Mouse (Mus musculus) E14TG2a.4 (cell line): ENCODE data around the gene Tmem117.

Experiments used
- H3K27me3 ChIP-seq: 2 replicates; pipeline ENCODE4 v1.6.1; 2014; ENCODE audit warnings: low read length, control low read depth; ENCODE audit not compliant: insufficient read depth
- H3K36me3 ChIP-seq: 2 replicates; pipeline ENCODE4 v1.6.1; 2014; ENCODE audit warnings: low read length, control low read depth; ENCODE audit not compliant: insufficient read depth
- H3K4me1 ChIP-seq: replicated peaks from 2 replicates; pipeline ENCODE4 v1.6.1; 2014; ENCODE audit warnings: low read depth, low read length, control low read depth
- H3K4me3 ChIP-seq: replicated peaks from 2 replicates; pipeline ENCODE4 v1.5.1; 2014; ENCODE audit warnings: mild to moderate bottlenecking, low read length
- H3K9me3 ChIP-seq: 2 replicates; pipeline ENCODE4 v1.6.1; 2014; ENCODE audit warnings: low read length, control low read depth
- CTCF ChIP-seq: conservative IDR thresholded peaks from 2 replicates; pipeline ENCODE4 v1.5.1; 2014; ENCODE audit warnings: low read length
- NANOG ChIP-seq: IDR thresholded peaks from 2 replicates; pipeline ENCODE4 v1.6.1; 2014; ENCODE audit warnings: borderline replicate concordance, low read length, mixed read lengths
- POU5F1 ChIP-seq: IDR thresholded peaks from 2 replicates; pipeline ENCODE4 v1.6.1; 2014; ENCODE audit warnings: low read length, borderline replicate concordance

Tmem117 gene

DNA sequence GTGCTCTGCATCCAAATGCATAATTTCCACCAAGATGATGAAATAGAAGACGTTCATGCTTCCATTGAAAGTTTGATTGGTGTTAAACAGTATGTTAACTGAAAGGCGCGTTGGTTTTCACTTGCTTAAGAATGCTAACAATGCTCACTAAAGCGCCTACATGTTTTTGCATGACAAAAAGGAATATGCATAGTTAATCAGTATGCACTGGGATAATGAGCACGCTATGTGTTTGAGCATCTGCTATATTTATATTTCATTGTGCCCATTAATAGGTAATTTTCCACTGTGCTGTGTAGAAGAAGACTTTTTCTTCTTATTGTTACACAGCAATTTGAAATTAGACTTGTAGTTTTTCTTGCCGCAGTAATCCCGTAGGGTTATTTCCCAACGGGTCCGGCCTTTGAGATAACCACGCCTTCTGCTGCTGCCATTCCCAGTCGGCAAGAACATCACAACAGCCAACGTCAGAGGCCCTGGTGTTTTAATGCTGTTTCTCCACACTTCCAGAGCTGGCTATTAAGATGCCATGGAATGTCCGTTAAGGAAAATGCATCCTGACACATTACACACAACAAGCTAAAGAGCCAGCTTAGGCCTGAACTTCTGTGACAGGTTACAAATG, 399.9 kb downstream of the Tmem117 start:
- Histone ChIP-seq H3K9me3 (no peaks in the 10 kb centered on the region), H3K4me1 (no peaks in the 10 kb centered on the region), H3K4me3 (no peak overlapping the region), H3K36me3 (no peaks in the 10 kb centered on the region), H3K27me3 (no peaks in the 10 kb centered on the region)
- TF ChIP-seq NANOG, result peak; percentile 55
- no peak for TF ChIP-seq CTCF

DNA sequence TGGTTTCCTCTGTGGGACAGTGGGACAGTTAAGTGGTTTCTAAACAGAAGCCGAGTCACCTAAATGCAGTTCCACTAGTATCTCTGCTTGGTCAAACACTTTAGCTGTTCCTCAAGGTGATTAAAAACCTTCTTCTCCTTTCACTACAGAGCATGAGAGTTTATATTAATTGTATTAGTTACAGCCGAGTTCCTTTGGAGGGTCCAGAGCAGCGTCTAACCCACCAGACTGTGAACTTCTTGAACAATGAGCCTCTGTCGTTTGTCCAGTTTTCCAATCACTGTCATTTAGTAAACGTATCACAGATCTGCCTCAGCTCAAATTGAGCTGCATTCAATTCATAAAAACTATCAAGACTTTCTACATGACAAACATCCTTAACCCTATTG, 400.4 kb downstream of the Tmem117 start:
- Histone ChIP-seq H3K9me3 (no peaks in the 10 kb centered on the region), H3K36me3 (no peaks in the 10 kb centered on the region), H3K27me3 (no peaks in the 10 kb centered on the region), H3K4me3 (no peak overlapping the region), H3K4me1 (no peaks in the 10 kb centered on the region)
- TF ChIP-seq CTCF (no peak), POU5F1 (no peak), NANOG (no peak)

DNA sequence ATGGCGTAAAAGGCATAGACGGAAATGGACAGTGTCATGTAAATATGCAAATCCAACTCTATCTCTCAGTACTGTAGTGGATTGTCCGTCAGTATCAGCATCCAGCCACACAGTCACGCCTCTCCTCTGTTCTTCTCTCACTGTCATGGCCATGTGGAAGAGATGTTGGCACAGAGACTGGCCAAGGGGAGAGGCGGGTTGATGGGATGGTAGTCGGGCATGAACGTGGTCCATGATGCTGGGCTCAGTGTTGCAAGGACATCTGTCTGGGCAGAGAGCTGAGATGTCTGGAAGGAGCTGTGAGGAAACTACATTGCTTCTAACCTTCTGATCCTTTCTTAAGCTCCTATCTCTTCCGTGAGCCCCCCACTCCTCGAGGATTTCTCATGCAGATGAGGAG, 413.4 kb downstream of the Tmem117 start:
- H3K4me1 ChIP-seq, result no peaks in the 10 kb centered on the region
- H3K9me3 ChIP-seq, result no peaks in the 10 kb centered on the region
- H3K36me3 ChIP-seq, result no peaks in the 10 kb centered on the region

DNA sequence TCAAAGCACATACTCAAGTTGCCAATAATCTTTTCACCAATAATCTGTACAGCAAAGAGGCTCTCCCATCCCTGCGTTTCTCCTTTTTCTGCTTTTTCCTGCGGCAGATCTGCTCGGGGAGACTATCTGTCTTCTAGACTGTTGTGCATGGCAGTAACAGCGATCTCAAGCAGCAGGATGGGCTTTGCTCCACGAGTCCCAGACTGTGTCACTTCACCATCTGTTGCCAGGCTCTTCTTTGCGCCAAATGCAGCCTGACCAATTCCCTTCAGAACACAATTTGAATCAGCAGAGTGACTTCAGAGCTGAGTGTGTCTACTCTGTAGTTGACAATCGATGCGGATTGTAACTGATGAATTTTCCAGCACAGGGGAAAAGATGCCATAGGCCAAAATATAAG, 415.0 kb downstream of the Tmem117 start:
- Histone ChIP-seq H3K4me1 (no peaks in the 10 kb centered on the region), H3K4me3 (no peak overlapping the region), H3K9me3 (no peaks in the 10 kb centered on the region), H3K36me3 (no peaks in the 10 kb centered on the region), H3K27me3 (no peaks in the 10 kb centered on the region)
- no peak for TF ChIP-seq CTCF
- TF ChIP-seq NANOG, result no peak
- no peak for TF ChIP-seq POU5F1

More for the DNA sequence above, 413.4 kb downstream of the Tmem117 start:
- H3K4me3 ChIP-seq, result no peak overlapping the region
- no peaks in the 10 kb centered on the region for H3K27me3 ChIP-seq
- TF ChIP-seq CTCF, result no peak
- no peak for TF ChIP-seq NANOG
- no peak for TF ChIP-seq POU5F1

DNA sequence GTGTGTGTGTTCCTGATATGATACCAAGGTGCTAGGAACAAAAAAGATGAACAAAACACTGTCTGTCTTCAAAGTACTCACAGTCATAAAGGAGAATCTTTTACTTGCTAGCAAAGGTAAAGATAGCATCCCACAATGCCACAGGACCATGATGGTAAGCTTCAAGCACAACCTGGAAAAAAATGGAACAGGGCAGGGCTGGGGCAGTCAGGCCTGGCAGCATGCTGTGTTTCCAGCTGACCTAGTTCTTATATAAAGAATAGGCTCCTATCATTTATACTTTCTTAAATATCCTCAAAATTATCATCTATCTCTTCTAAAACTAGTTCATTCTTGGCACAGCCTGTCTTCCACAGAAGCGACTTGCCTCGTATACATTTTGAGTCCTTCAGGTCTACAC, 418.5 kb downstream of the Tmem117 start:
- TF ChIP-seq NANOG (no peak), POU5F1 (no peak), CTCF (no peak)
- Histone ChIP-seq H3K36me3 (no peaks in the 10 kb centered on the region), H3K4me3 (no peak overlapping the region)

DNA sequence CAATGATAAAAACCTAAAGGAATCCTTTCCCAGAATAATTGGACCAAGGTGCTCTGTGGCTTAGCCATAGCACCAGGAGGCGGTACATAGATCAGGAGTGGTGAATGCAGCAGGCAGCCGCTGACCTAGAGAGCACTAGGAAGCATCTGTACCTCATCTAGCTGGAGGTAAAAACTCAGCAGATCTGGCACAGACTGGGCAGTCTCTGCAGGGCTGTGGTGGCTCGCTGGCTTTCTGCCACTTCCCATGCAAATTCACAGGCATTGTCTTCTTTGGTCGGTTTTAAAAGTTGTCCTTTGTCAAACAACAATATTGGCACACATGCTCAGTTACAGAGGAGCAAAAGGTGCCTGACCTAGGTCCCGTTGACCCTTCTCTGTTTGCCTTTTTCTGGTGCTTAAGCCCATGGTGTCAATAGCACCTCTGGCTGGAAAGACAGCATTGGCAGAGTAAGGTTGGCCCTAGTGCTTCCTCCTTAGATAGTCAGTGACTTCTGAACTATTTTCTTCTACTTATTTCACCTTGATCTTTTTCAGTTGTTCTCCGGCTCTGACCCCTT, 420.2 kb downstream of the Tmem117 start:
- Histone ChIP-seq H3K27me3 (no peaks in the 10 kb centered on the region), H3K4me1 (no peaks in the 10 kb centered on the region), H3K36me3 (no peaks in the 10 kb centered on the region), H3K4me3 (no peak overlapping the region), H3K9me3 (no peaks in the 10 kb centered on the region)
- TF ChIP-seq CTCF, result no peak

More for the DNA sequence above, 418.5 kb downstream of the Tmem117 start:
- H3K9me3 ChIP-seq, result no peaks in the 10 kb centered on the region
- H3K27me3 ChIP-seq, result no peaks in the 10 kb centered on the region
- H3K4me1 ChIP-seq, result no peaks in the 10 kb centered on the region

DNA sequence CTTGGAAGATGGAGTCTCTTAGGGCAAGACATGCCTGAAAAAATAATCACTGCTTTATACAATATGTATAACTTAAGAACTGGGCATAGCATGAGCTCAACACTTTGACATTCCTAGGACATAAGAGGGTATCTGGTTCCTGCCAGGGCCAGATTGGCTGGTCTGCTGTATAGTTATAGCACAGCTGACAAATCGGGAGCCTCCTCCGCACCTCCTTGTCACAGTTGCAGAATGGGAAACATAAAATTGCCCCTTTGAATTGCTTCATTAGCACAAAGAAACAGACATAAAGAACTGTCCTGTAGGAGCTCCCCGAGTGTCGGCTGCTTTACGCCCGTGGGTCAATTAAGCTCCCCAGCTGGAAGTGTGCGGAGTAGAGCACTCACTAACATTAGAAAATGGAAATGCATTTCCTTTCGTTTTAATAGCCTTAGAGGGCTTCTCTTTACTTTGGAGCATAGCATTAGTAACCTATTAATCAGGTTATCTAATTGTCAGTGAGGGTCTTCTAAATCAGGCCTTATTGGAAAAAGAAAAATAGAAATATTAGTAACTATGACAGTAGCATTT, 426.1 kb downstream of the Tmem117 start:
- TF ChIP-seq CTCF (no peak), POU5F1 (no peak), NANOG (no peak)
- no peaks in the 10 kb centered on the region for H3K9me3 ChIP-seq
- H3K27me3 ChIP-seq, result no peaks in the 10 kb centered on the region
- H3K36me3 ChIP-seq, result no peaks in the 10 kb centered on the region
- no peak overlapping the region for H3K4me3 ChIP-seq
- H3K4me1 ChIP-seq, result no peaks in the 10 kb centered on the region

DNA sequence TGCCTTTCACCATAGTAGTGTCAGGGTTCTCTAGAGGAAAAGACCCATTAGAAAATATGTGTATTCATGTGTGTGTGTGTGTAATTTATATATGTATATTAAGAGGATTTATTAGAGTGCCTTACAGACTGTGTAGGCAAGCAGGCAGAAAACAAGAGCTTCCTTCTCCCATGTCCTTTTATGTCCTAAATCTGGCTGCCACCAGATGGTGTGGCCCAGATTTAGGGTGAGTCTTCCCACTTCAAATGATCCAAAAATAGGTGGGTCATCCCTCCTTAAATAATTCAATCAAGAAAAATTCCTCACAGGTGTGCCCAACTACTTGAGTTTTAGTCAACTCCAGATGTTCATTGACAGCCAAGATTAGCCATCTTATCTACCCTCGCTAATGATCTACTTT, 439.0 kb downstream of the Tmem117 start:
- H3K4me1 ChIP-seq, result peaks cover 11% of the 10 kb centered on the region; the same call in 1 of the 2 replicates
- H3K36me3 ChIP-seq, result no peaks in the 10 kb centered on the region
- no peaks in the 10 kb centered on the region for H3K9me3 ChIP-seq
- TF ChIP-seq NANOG (no peak), CTCF (no peak), POU5F1 (no peak)
- H3K4me3 ChIP-seq, result no peak overlapping the region
- H3K27me3 ChIP-seq, result no peaks in the 10 kb centered on the region

DNA sequence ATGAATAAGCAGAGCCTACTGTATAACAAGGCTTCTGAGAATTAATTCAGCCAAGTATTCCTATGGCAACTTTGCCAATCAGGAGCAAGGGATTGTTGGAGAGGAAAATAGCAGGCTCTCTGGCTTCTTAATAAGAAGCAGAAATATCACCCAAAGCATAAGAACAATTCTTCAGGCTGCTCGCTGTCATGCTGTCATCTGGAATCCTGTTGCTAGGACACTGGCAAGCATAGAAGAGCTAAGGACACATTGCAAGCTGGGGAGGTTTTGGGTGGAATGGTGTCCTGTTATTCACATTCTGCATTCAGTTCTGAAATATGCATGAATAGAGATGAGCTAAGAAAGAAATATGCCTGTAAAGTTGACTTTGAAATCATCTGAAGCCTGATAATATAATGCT, 439.8 kb downstream of the Tmem117 start:
- TF ChIP-seq NANOG, result no peak
- no peak for TF ChIP-seq CTCF
- TF ChIP-seq POU5F1, result no peak

More for the DNA sequence above, 439.8 kb downstream of the Tmem117 start:
- H3K4me1 ChIP-seq, result peaks cover 11% of the 10 kb centered on the region; the same call in 1 of the 2 replicates
- no peaks in the 10 kb centered on the region for H3K27me3 ChIP-seq
- no peaks in the 10 kb centered on the region for H3K36me3 ChIP-seq
- no peaks in the 10 kb centered on the region for H3K9me3 ChIP-seq
- H3K4me3 ChIP-seq, result no peak overlapping the region
